ENCODE assay signal across 9 mouse cellular contexts in the genomic region with DNA sequence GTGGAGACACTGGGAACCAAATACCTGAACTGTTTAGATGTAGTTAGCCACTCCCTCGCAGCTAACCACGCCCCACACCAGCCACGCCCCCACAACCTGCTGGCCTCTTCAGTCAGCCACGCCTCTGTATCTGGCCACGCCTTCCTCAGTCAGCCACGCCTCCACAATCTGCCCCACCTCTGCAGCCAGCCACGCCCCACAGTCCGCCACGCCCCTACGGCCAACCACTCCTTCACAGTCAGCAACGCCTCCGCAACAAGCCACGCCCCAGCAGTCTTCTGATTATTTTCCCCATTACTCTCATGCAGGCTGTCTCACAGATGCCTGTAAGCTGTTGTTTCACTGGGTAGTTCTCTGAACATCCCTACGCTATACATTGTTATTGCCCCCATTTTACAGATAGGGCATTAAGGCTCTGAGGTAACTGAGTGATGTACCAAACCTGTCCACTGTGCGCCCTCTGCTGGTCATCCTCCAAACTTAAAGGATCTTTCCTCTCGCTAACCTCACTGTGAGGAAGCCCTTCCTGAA. TPM values are rescaled to one million over a fixed set of nuclear protein-coding genes. Genes with fewer than 3 reads are reported as not detected.
DNase-seq lines count a peak whose midpoint lies in the region; ATAC-seq lines count a peak whose summit lies in the region.
"Had no signal": no experiment of that assay in that cellular context is flagged by ENCODE, and none has a peak within 500 bp of the region (broad histone marks: within the 10 kb centered on the region; RNA-seq: fewer than 3 reads in every experiment).

No protein-coding gene starts in this region.

- H3K27me3 ChIP-seq in liver, embryonic 16.5 days (ENCODE audit: control insufficient read depth, insufficient read depth, low read depth, low read length): no peaks in the 10 kb centered on the region

- H3K4me3 ChIP-seq in liver, embryonic 16.5 days (ENCODE audit: low read depth, low read length): no peak overlapping the region

- 0 out of 2 replicates have a peak, but pooled peaks cover 2% of the 10 kb centered on the region for H3K9me3 ChIP-seq in liver, embryonic 16.5 days (replicated peaks; ENCODE audit: control insufficient read depth, low read length)

- no peak overlapping the region for H3K4me2 ChIP-seq in liver, embryonic 16.5 days (ENCODE audit: low read depth, low read length)

- 20% methylated on average over 16 of the region's 16 CpGs for WGBS in liver, embryonic 16.5 days (ENCODE audit: insufficient replicate concordance)

- no peaks in the 10 kb centered on the region for H3K36me3 ChIP-seq in liver, embryonic 16.5 days (ENCODE audit: control insufficient read depth, insufficient read depth)

- H3K27ac ChIP-seq in liver, embryonic 16.5 days (ENCODE audit: low read length): no peak overlapping the region

- peak; percentile 21 to 25 for DNase-seq in urinary bladder, adult 18-20 months (ENCODE audit: low spot score in 2 of 2)
- DNase-seq in urinary bladder, postnatal 10 days (ENCODE audit: low spot score): no peak
- DNase-seq in adrenal gland, postnatal 10 days: peak; percentile 63
- DNase-seq in fibroblast of lung, adult 2 months (ENCODE audit: low read depth): peak; percentile 19
- DNase-seq in kidney, adult 18-20 months: peak; percentile 66
- peak; percentile 76 for DNase-seq in retina, embryonic 14.5 days (ENCODE audit: low spot score)
- DNase-seq in yolk sac, embryonic 10.5 days (ENCODE audit: low spot score): peak; percentile 65

- no peaks in the 10 kb centered on the region; the same call in 1 of the 2 replicates for H3K4me1 ChIP-seq in liver, embryonic 16.5 days (ENCODE audit: control insufficient read depth, low read depth, low read length)

- H3K9ac ChIP-seq in liver, embryonic 16.5 days (ENCODE audit: low read depth, low read length): no peak overlapping the region

- peak; percentile 64 for ATAC-seq in liver, embryonic 16.5 days (ENCODE audit: low read depth)

RNA-seq across cellular contexts. Expression of gene Dgcr6, which starts 16.2 kb away (rescaled TPM):
- 10 to 100 TPM; 57.4 to 60.9 TPM for total RNA-seq in adrenal gland, postnatal 10 days (2021)
- polyA plus RNA-seq in liver, embryonic 16.5 days (2015; fragmentation: Nextera tagmentation; extraction: Ambion mirVana): 17.1 and 18.1 TPM in 2 replicates

RNA-seq across cellular contexts. Expression of gene Prodh, which starts 53.5 kb away (rescaled TPM):
- 10 to 100 TPM; 14.9 to 16.5 TPM for total RNA-seq in adrenal gland, postnatal 10 days (2021)
- 2.2 and 2.3 TPM in 2 replicates for polyA plus RNA-seq in liver, embryonic 16.5 days (2015; fragmentation: Nextera tagmentation; extraction: Ambion mirVana)

RNA-seq across cellular contexts. Expression of gene Vpreb2, which starts 56.3 kb away (rescaled TPM):
- under 1 TPM in 1 of 2 experiments, not detected in 1; 0.36 TPM for total RNA-seq in adrenal gland, postnatal 10 days (2021)
- 2.3 and 2.5 TPM in 2 replicates for polyA plus RNA-seq in liver, embryonic 16.5 days (2015; fragmentation: Nextera tagmentation; extraction: Ambion mirVana)
- total RNA-seq: layer of hippocampus, postnatal 25 days had no signal
